Mouse (Mus musculus) midbrain, embryonic 11.5 days (tissue): ENCODE data around the gene Zbtb20. TPM values are rescaled to one million over a fixed set of nuclear protein-coding genes. Genes with fewer than 3 reads are reported as not detected.

ENCODE experiments used
- ATAC-seq: fragments of 200-750 bp; cut with Nextera tagmentation; 2 replicates; pipeline ENCODE4 v1.8.0; 2017; ENCODE audit warnings: moderate TSS enrichment, moderate library complexity; ENCODE audit not compliant: low FRiP score
- DNase-seq: peaks from one replicate; pipeline ENCODE4 v3.0.0; 2015; ENCODE audit warnings: low spot score; ENCODE audit errors: missing footprints
- H3K27ac ChIP-seq: fragments of 300-500 bp; sonication (generic); 2 replicates; pipeline ENCODE4 v1.5.1; 2014; ENCODE audit warnings: low read depth, low read length
- H3K27me3 ChIP-seq: fragments of 300-500 bp; sonication (generic); 2 replicates; pipeline ENCODE4 v1.6.1; 2014; ENCODE audit warnings: mild to moderate bottlenecking, low read length, moderate library complexity, mixed read lengths; ENCODE audit not compliant: control insufficient read depth, insufficient read depth
- H3K36me3 ChIP-seq: fragments of 300-500 bp; sonication (generic); 2 replicates; pipeline ENCODE4 v1.6.1; 2014; ENCODE audit warnings: mild to moderate bottlenecking, low read length, moderate library complexity, mixed read lengths; ENCODE audit not compliant: control insufficient read depth, insufficient read depth
- H3K4me1 ChIP-seq: fragments of 300-500 bp; sonication (generic); 2 replicates; pipeline ENCODE4 v1.6.1; 2014; ENCODE audit warnings: low read length; ENCODE audit not compliant: control insufficient read depth, insufficient read depth
- H3K4me2 ChIP-seq: fragments of 300-500 bp; sonication (generic); 2 replicates; pipeline ENCODE4 v1.6.1; 2014; ENCODE audit warnings: mild to moderate bottlenecking, moderate library complexity
- H3K4me3 ChIP-seq: fragments of 300-500 bp; sonication (generic); 2 replicates; pipeline ENCODE4 v1.5.1; 2014; ENCODE audit warnings: low read depth, low read length
- H3K9ac ChIP-seq: fragments of 300-500 bp; sonication (generic); 2 replicates; pipeline ENCODE4 v1.6.1; 2014; ENCODE audit warnings: low read length
- H3K9me3 ChIP-seq: fragments of 300-500 bp; sonication (generic); 2 replicates; pipeline ENCODE4 v1.6.1; 2016; ENCODE audit warnings: low read length; ENCODE audit not compliant: control insufficient read depth
- WGBS: fragments of 180-500 bp; shearing (Covaris S2); extraction: QIAGEN DNeasy Blood & Tissue Kit; methylation state at CpG from one replicate; pipeline ENCODE4 v1.1.7; 2014; 5-methylcytosine and 5-hydroxymethylcytosine counted together
- polyA plus RNA-seq: library from polyadenylated mRNA; unstranded; fragments of >200 nt; fragmentation: Nextera tagmentation; extraction: Ambion mirVana; gene quantifications from 2 replicates; pipeline ENCODE4 v1.2.1, GENCODE M21; 2014

Gene Zbtb20
- polyA plus RNA-seq, 1 experiment from 2014 or later: 45.6 TPM

DNA sequence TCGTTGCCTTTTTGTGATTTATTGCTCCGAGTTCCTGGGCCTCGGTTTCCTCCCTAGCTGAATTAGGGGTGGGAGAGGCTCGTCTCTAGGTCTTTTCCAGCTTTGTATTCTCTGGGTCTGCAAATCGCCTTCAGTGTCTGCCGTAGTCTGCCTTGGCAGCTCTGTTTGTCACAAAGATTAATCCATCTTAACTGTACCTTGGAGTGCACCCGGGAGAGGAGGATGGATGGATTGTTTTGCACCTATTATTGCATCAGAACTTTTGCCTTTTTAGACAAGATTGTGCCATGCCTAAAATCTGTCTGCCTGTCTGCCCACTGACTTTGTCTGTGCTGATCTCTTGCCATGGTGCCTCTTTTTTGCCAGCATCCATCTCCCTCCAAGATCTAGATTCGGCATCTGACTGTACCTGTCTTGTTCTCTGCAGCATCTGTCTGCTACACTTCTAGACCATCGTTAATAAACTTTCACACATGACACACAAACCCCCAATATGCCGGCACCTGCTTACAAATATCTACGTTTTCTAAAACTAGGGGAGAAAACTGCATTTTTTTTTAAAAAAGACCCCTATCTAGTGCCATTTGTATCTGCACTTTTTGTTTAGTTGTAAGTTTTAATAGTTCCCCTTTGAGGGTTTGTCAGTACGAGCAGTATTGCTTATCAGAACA is 626.8 kb downstream of the Zbtb20 start:
- DNase-seq (peak; percentile 92), ATAC-seq (no peak)
- Histone ChIP-seq H3K36me3 (no peaks in the 10 kb centered on the region), H3K4me1 (peaks cover 24% of the 10 kb centered on the region), H3K27ac (peak overlapping the region; percentile 96; the same call in 1 of the 2 replicates), H3K9me3 (no peaks in the 10 kb centered on the region), H3K27me3 (no peaks in the 10 kb centered on the region), H3K4me2 (peak overlapping the region; percentile 67), H3K9ac (peak overlapping the region; percentile 93), H3K4me3 (peak overlapping the region; percentile 59)
- WGBS: 44% methylated on average over 12 of the region's 12 CpGs

DNA sequence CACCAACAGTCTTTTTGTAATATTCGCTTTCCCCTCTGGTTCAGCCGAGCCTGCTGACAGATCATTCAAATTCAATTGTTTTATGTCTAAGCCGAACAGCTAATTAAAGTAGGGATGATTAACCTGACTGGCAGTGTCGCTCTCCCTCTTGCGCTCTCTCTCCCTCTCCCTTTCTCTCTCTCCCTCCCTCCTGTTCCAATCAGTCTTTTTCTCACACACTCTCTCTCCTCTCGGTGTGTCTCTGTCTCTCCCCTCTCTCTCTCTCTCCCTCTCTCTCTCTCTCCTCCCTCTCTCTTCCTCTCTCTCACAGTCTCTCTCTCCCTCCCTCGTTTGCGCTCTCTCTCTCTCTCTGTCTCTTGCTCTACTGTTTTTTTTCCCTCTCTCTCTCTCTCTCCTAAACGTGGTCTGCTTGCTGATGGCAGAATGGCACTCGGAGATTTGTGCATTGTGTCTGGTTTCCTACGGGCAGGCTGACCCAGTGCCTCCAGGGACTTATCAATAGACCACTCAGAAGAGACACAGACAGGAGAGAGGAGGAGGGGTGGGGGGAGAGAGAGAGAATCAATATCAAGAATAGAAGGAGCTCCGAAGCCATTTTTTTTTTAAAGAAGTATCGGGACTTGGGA is 627.4 kb downstream of the Zbtb20 start:
- no peaks in the 10 kb centered on the region for H3K36me3 ChIP-seq
- no peaks in the 10 kb centered on the region for H3K27me3 ChIP-seq
- H3K4me3 ChIP-seq: peak overlapping the region; percentile 59
- peaks cover 24% of the 10 kb centered on the region for H3K4me1 ChIP-seq
- peak overlapping the region; percentile 67 for H3K4me2 ChIP-seq
- 4% methylated on average over 13 of the region's 13 CpGs for WGBS
- DNase-seq: peak; percentile 97
- peak overlapping the region; percentile 96 for H3K27ac ChIP-seq
- H3K9me3 ChIP-seq: no peaks in the 10 kb centered on the region
- H3K9ac ChIP-seq: peak overlapping the region; percentile 93
- peak; percentile 95 for ATAC-seq

DNA sequence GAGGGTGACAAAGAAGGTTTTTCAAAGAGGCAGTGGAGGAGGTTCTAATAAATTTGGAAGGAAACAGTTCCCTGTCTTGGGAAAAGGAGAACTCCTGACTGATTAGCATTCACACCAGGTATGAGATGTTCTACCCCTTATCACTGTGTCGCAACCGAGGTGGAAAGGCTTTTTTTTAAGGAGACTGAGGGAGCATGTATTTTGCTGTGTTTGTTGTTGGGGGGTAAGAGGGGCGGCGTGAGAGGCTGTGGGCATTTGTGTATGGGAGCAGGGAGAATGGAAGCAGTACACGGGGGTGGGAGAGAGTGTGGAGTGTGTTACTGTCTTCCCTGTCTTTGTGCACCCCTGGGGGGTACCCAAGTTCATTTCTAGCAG is 627.9 kb downstream of the Zbtb20 start:
- ATAC-seq (peak; percentile 76), DNase-seq (no peak)
- 0% methylated on average over 5 of the region's 5 CpGs for WGBS
- H3K27ac ChIP-seq: peak overlapping the region; percentile 96
- H3K4me2 ChIP-seq: peak overlapping the region; percentile 67
- H3K9ac ChIP-seq: peak overlapping the region; percentile 93
- no peaks in the 10 kb centered on the region for H3K36me3 ChIP-seq
- H3K27me3 ChIP-seq: no peaks in the 10 kb centered on the region
- H3K4me3 ChIP-seq: peak overlapping the region; percentile 59
- no peaks in the 10 kb centered on the region for H3K9me3 ChIP-seq
- H3K4me1 ChIP-seq: peaks cover 24% of the 10 kb centered on the region

DNA sequence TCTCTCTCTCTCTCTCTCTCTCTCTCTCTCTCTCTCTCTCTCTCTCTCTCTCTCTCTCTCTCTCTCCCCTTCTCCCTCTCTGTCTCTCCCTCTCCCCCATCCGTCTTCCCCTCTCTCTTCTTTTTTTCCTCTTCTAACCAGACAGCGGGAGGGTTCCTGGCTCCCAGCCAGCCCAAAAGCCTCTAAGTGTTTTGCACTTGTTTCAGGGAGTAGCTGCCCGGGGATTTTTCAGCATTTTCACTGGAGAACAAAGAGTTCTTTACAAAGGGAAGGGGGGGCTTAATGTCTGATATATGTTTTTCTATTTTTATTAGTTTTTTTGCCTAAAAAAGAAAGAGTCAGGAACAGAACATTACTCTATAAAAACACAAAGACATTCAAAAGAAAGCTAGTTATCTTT is 628.5 kb downstream of the Zbtb20 start:
- Histone ChIP-seq H3K9me3 (no peaks in the 10 kb centered on the region), H3K27me3 (no peaks in the 10 kb centered on the region), H3K4me3 (peak overlapping the region; percentile 59), H3K4me2 (peak overlapping the region; percentile 67), H3K27ac (peak overlapping the region; percentile 96; the same call in 1 of the 2 replicates), H3K4me1 (peaks cover 24% of the 10 kb centered on the region), H3K36me3 (no peaks in the 10 kb centered on the region), H3K9ac (peak overlapping the region; percentile 93)
- DNase-seq (peak; percentile 91), ATAC-seq (no peak)
- WGBS: 2% methylated on average over 2 of the region's 3 CpGs

DNA sequence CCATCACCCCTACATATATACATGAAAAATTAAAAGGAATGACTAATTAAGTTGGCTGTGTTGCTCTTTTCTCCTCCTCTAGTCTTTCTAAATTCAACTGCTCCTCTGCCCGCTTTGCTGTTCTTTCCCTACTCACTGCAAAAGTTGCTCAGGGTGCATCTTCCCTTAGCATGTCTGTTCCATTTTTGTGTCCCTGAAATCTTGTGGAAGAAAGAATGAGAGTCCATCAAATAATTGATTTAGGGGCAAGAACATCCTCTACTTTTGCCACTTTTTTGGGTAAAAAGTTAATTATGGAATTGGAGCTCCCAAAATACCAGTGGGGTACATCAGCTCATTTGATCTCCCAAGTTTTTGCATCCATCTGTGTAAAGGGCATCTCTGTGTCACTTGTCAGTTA is 628.9 kb downstream of the Zbtb20 start:
- no peak for ATAC-seq
- Histone ChIP-seq H3K4me1 (peaks cover 24% of the 10 kb centered on the region), H3K36me3 (no peaks in the 10 kb centered on the region), H3K9me3 (no peaks in the 10 kb centered on the region), H3K9ac (peak overlapping the region; percentile 93), H3K4me2 (peak overlapping the region; percentile 67), H3K27ac (peak overlapping the region; percentile 15; the same call in 1 of the 2 replicates), H3K27me3 (no peaks in the 10 kb centered on the region), H3K4me3 (peak overlapping the region; percentile 59)
- 18% methylated on average over 1 of the region's 1 CpGs for WGBS
- peak; percentile 90 for DNase-seq

DNA sequence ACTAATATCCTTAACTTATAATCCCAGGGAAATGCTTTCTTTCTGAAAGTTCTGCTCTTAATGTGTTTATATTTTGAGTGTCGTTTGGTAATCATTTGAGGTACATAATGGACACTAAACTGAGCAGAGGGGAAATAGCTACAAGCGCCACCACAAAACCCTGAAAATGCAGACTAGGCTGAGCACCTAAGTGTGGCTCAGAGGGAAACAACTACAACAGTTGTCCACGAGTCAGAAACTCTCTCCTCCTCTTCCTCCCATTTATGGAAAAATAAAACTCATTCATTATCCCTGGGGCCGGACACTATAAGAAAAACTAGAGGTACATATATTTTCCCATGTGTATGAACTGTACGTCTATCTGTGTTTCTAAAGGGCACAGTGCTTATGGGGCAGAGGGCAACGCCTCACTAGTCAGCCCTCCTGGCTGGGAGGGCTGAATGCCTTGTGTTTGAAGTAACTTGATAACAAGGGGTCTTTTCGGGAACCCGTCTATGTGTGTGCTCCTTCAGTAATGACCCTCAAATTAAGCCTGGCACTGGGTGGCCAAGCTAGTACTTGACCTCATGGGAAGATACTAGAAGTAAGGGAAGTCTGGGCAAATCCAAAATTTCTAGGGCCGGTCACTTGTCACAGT is 629.8 kb downstream of the Zbtb20 start:
- Histone ChIP-seq H3K4me1 (peaks cover 26% of the 10 kb centered on the region), H3K36me3 (no peaks in the 10 kb centered on the region), H3K27ac (peak overlapping the region; percentile 10; the same call in 1 of the 2 replicates), H3K9ac (peak overlapping the region; percentile 65), H3K4me3 (peak overlapping the region; percentile 59), H3K27me3 (no peaks in the 10 kb centered on the region), H3K9me3 (no peaks in the 10 kb centered on the region), H3K4me2 (peak overlapping the region; percentile 67)
- WGBS: 38% methylated on average over 9 of the region's 9 CpGs
- DNase-seq (peak; percentile 88), ATAC-seq (no peak)

DNA sequence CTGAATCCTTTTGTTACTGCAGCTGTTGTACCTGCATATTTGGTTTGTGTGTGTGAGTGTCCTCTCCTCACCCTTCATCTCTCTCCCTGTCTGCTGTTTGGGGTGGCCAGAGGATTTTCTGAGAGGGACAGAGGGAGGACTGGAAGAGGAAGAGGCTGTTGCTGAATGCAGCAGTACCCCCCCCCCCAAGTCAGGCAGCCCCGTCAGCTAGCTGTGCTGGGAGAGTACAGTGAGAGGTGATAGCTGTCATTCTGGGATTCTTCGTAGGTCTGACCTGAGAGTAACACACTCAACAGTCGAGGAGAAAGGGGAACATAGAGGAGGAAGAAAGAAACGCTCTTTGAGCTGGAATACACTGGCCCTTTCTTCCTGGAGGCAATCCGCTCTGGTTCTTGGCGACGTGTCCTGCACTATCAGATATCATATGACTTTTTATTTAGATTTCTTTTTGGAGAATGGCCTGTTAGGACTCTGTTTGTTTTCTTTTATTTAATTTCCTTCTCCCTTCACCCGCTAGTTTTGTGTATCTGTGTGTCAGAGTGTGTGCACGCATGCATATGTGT is 630.6 kb downstream of the Zbtb20 start:
- Histone ChIP-seq H3K9ac (peak overlapping the region; percentile 65), H3K4me1 (peaks cover 26% of the 10 kb centered on the region), H3K27ac (peak overlapping the region; percentile 25; the same call in 1 of the 2 replicates), H3K4me3 (peak overlapping the region; percentile 59), H3K27me3 (no peaks in the 10 kb centered on the region), H3K4me2 (peak overlapping the region; percentile 67), H3K9me3 (no peaks in the 10 kb centered on the region), H3K36me3 (no peaks in the 10 kb centered on the region)
- DNase-seq (peak; percentile 88), ATAC-seq (no peak)
- 18% methylated on average over 9 of the region's 9 CpGs for WGBS

DNA sequence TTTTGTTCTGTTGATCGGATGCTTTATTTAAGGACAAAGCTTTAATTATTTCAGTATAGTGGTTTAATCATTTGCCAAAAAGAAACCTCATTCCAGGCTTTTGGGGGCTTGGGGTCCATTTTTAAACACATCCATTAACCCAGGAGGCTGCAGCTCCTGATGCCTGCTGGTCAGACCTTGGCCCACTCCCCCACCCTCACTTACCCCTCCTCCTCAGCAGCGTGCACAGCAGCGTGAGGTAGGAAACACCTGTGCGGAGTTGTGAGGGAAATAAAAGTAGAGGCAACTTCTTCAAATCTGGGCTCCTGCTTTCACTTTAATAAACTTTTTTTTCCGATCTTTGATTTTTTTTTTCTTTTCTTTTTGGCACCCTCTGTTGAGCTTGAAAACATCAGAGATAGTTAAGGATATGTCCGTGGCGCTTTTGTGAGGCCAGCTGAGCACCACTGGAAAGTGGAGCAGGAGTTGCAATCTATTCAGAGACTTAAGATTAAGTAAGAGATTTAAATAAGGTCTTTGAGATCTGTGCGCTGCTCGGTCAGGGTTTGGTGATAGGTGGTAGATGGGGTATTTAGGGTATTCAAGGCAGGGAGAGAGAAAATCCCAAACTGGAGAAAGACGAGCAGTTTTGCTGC is 631.2 kb downstream of the Zbtb20 start:
- H3K9ac ChIP-seq: peak overlapping the region; percentile 65; the same call in 1 of the 2 replicates
- H3K36me3 ChIP-seq: no peaks in the 10 kb centered on the region
- no peak for ATAC-seq
- DNase-seq: peak; percentile 86
- no peaks in the 10 kb centered on the region for H3K9me3 ChIP-seq
- peak overlapping the region; percentile 67 for H3K4me2 ChIP-seq
- no peaks in the 10 kb centered on the region for H3K27me3 ChIP-seq
- 11% methylated on average over 10 of the region's 10 CpGs for WGBS
- H3K4me1 ChIP-seq: peaks cover 26% of the 10 kb centered on the region
- no peak overlapping the region for H3K27ac ChIP-seq
- H3K4me3 ChIP-seq: peak overlapping the region; percentile 59
